Mouse (Mus musculus) hematopoietic stem cell, adult 5-6 weeks (primary cell): ENCODE measurements around the gene Ankef1. TPM values are rescaled to one million over a fixed set of nuclear protein-coding genes. Genes with fewer than 3 reads are reported as not detected.

Experiments
- ATAC-seq, 2 experiments: fragments of 125-278 bp in 1 of 2; replicated peaks in 1 of 2; 2 replicates each; pipeline ENCODE4 v1.8.0; 2016 to 2017; ENCODE audit warnings: inconsistent platforms in 2 of 2, mild to moderate bottlenecking in 2 of 2, moderate number of reproducible peaks in 2 of 2, low read depth in 1 of 2, moderate TSS enrichment in 1 of 2; ENCODE audit not compliant: low FRiP score in 2 of 2, poor library complexity in 2 of 2, severe bottlenecking in 2 of 2, insufficient read depth in 1 of 2, low TSS enrichment in 1 of 2
- total RNA-seq: library from RNA; stranded (forward); fragments of 172-1452, 232-1000 nt; gene quantifications from 2 replicates; pipeline ENCODE4 v1.2.3, GENCODE M21; 2017

Gene Ankef1
- total RNA-seq, result 0.25 and 0.99 TPM in 2 replicates

DNA sequence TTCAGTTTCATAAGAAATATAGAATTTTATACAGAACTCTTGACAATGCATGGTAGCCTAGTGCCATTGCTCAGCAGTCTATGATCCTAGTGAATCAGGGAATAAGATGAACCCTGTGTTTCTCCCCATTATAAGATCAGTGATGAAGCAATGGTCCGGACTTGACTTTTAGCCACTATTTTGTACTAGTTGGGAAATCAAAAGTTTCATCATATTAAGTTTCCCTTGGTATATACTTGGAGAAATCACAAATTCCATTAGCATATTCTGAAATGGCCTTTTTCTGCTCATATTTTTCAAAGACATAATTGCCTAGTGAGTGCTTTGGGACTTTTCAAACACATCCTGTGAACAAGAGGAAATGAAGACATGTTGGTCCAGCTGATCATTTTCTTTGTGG is at the start of gene Ankef1:
Ankef1 (plus strand) TSS at position 260 of the 400 bp plus-strand sequence.
- no peak for ATAC-seq

DNA sequence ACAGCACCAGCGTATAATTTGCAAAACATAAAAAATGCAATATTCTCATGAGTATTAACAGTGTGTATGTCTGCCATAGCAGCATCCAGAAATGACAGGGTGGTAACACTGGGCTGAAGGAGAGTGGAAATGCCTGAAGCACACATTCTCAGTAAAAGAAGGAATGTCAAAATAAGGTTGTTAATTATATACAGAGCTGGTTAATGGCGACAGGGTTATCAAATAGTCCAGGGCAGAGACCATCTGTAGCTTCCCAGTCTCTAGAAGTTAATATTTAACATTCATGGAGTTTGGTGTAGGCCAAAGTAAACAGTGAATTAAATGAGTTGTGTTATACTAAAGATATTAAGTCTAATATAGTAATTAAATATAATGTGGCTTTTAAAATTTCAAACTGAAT is 45.2 kb upstream of the Ankef1 start:
- ATAC-seq, result no peak

DNA sequence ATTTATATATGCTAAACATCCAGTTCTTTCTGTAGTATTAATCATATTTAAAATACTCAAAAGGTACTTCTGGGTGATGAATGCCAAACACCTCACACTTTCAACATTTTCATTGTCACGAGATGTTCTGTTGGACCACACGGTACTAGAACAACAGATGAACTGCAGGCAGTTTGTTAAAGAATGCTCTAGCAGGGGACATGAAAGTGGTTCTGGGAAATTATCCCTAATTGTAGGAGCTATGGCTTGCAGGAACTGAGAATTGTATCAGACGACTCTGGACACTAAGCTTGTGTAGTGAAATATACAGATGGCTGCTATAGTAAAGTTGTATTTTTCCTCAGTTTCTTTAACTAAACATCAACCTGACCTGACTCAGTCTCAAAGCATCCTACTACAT is 44.8 kb upstream of the Ankef1 start:
- ATAC-seq, result no peak

DNA sequence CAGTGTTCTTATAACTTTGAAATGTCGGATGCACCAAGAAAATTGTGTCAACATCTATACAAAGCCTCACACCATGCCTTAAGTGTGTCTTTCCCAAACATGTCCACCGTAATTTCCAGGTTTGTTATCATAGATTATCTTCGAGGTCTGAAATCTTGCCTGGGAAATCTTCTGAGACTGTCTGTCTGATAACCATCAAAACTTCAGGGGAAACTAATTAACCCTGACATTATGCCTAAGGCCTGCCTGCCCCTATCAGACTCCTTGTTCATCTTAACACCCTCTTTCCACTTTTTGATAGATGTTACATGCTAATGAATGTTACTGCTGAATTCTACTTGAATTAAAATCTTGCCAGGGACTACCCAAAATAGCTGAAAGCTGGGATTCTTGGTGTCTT is 24.1 kb upstream of the Ankef1 start:
- ATAC-seq, result no peak

DNA sequence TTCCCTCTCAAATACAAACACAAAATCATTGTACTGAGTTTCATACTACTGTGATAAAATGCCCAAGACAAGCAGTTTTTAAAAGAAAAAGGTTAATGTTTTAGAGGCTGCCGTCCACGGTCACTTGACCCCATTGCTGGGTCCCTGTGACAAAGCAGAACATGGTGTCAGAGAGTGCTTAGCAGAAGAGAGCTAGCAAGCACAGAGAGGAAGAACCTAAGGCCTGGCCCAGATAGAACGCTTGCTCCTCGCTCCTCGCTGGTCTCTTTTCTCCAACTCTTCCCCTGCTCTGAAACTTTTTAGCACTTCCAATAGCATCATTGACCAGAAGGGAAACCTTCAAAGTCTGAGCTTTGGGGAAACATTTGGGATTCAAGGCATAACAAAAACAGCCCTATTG is 19.4 kb upstream of the Ankef1 start:
- ATAC-seq, result no peak

DNA sequence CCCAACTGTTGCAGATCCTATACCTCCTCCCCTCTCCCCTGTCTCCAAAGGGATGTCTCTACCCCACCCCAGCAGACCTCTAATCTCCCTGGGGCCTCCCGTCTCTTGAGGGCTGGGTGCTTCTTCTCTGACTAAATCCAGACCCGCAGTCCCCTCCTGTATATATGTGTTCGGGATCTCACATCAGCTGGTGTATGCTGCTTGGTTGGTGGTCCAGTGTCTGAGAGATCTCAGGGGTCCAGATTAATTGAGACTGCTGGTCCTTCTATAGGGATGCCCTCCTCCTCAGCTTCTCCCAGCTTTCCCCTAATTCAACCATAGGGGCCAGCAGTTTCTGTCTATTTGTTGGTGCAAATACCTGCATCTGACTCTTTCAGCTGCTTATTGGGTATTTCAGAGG is 18.7 kb upstream of the Ankef1 start:
- no peak for ATAC-seq

DNA sequence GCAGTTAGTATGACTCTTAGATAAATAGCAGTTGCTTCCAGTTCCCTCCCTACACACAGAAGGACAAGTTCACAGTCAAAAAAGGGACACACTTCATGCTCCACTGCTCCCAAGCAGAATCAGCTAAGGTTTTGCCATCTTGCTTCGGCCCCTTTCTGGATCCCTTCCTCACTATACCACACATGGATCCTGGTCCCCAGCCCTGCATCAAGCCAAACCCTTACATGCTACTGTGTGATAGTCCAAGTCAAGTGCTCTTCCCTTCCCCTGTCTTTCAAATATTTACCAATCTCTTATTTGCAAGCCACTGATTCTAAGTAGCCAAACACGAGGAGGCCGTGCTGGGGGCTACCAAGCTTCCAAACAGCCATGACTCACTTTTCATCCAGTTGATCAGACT is 16.8 kb upstream of the Ankef1 start:
- ATAC-seq, result no peak

DNA sequence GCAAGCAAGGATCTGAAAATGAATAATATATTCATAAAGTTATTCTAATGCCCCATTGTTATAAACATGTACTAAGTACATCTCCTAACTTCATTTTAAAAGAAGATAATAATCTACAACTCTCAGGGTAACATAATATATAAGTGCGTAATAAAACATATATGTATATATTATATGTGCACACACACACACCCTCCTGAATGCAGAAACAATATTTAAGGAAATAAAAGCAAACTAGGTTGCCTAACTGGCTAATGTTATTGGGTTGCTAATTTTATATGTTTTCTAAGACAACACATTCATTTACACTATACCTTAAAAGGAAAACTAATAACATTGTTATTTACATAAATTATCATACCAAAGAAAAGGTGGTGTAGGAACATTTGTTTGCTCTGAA is 16.3 kb upstream of the Ankef1 start:
- ATAC-seq, result no peak

DNA sequence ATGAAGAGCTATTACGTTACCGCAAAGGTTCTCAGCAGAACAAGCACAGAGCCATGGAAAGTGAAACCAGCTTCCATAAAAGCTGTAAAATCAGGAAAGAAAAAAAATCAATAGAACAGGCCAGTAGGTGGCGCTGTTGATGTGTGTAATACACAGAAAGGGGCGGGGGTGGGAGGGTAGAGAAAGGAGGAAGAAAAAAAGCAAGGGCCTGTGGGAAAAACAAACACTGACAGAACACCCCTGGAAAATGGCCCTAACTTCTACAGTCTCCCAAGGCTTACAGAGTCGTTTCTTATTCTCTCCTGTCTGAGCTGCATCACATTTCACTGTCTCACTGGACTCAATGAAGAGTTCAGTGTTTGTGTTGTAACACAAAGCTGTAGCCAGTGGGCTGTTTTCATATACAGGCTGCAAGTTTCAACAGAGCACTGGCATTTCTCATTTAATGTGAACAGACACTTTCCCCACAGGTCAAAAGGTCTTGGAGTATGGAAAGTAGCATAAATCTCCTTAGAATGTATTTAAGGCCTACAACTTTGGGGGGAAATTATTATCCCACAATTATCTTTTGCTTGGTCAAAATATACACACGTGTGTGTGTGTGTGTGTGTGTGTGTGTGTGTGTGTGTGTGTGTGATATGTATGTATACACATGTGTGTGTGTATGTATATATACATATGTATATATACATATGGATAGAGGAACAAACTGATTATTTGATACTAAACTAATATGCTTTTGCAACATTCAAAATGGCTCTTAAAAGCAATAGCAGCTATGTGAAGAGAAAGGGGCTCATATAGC is 15.7 kb upstream of the Ankef1 start:
- ATAC-seq, result peak; percentile 93 to 96

DNA sequence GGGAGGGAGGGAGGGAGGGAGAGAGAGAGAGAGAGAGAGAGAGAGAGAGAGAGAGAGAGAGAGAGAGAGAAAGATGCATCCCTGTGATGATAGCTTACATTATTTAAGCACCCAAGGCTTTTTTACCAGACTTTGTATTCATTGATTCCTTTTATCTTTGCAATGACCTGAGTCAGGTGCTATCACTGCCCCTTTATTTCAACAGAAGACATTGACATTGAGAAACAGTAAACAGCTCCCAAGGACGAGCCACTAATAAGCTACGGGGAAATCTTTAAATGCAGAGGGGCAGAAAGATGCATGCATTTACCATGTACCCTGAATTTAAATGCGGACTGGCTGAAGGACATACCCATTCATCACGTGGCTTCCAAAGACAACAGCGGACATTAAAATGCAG is 14.7 kb upstream of the Ankef1 start:
- ATAC-seq, result no peak

DNA sequence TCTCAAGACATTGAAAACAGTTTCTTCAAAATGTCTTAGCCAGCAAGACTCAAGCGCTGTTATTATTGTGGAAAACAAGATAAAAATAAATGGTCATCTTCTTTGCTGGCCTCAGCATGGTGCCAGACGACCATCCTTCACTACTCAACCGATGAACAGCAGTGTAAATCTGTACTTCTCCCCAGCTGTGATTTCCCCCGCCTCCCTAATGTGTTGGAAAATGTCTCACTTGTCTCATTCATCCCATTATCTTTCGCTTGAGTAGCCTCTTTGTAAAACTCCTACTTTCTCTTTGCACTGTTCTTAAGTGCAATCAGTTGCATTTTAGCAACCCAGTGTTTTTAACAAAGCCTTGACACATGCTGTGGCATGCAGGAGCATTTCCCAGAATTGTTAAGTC is 9.4 kb downstream of the Ankef1 start:
- ATAC-seq, result no peak

DNA sequence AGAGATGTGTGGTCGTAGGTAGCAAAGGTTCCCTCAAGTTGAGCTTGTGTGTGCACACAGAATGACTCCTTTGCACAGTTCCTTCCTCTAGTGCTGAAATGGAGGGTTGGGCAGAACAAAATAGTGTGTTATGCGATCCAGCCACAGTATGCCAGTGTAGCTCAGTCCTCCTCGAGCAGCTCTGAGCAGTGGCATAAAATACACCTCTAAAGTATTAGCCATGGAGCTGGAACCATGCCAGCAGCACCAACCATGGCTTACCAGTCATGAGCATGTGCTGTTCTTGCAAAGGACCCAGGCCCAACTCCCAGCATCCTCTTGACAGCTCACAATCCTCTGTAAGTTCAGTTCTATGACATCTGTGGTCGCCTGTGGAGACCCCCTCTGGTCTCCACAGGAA is 10.0 kb downstream of the Ankef1 start:
- ATAC-seq, result no peak

DNA sequence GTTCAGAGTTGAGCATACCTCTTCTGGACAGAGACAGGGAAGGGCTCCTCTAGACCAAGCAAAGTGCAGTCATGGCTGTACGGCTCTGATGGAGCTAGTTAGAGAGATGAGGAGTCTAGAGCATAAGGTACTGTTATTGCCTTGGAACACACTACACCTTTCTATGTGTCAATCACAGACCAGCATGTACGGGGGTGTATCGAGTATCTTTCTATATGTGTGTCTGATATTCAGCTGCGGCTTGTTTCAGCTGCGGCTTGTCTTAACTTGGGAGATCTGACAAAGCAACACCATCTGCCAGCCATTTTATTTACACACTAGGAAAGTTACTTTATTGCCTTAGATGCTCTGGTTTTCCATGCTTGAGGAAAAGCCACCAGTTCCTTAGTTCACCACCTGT is 11.1 kb downstream of the Ankef1 start:
- no peak for ATAC-seq

DNA sequence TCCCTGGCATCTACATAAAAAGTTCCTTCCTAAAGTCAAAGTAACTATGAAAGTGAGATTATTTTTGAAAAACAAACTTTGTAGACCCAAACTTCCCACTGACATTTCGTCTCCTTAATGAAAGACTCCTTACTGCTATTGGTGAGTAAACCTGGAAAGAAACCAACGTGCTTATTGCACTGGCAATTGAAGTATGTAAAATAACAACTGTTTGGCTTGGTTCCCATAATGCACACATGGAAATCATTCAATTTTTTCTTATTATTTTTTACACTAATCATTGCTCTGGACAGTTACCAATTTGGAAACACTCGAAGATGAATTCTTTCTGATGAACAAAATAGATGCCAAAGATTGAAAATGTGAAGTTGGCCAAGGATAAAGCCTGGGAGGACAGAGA is 12.1 kb downstream of the Ankef1 start:
- ATAC-seq, result no peak

DNA sequence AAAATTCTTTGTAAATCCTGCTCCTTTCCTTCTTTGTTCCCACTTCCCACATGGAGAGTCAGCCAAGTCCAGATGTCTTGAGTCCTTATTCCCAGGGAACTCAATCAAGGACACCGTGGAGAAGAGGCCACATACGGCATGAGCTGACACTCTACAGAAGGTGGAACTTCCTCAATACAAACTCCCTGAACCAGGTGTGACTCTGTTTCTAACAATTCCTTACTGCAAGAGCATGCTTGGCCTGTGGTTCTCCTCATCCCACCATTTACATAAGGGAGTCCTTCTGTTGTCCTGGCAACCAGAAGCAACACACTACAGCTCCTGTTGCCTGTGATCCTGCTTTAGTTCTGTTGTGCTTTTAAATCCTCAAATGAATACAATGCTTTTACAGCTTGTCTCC is 13.8 kb downstream of the Ankef1 start:
- ATAC-seq, result no peak

DNA sequence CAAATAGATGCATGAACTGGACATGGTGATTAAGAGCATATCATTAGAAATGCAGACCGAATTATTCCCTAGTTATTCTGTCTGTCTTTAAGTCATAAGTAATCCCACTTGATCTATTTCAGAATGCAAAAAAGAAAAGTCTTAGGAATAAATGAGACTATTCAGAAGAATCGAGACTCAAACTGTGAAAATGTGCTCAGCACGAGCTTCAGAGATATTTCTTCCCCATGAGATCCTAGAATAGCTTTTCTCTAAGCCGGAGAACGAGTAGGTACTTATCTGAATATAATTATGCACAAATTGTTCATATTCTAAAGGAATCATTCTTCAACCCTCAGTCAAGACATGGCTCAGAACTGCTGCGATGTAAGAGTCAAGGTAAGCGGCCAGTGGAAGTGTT is 27.2 kb downstream of the Ankef1 start:
- no peak for ATAC-seq

DNA sequence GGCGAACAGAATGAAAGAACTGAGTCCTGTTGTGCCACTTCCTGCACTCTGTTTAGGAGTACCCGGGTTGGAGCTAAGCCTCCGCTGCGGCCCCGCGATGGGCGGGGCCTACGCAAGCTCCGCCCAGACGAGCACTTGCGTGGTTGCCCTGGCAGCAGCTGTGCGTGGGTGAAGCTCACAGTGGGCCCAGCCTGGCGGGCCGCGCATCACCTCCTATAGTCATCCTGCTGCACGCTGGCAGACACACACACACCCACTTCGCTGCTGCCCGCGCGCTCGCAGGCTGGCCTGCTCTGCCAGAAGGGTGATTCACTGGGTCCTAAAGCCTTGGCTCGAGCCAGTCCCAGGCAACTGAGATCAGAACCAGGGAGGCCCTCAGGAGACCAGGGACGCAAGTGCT is 30.3 kb downstream of the Ankef1 start:
- peak; percentile 99 to 100 for ATAC-seq

DNA sequence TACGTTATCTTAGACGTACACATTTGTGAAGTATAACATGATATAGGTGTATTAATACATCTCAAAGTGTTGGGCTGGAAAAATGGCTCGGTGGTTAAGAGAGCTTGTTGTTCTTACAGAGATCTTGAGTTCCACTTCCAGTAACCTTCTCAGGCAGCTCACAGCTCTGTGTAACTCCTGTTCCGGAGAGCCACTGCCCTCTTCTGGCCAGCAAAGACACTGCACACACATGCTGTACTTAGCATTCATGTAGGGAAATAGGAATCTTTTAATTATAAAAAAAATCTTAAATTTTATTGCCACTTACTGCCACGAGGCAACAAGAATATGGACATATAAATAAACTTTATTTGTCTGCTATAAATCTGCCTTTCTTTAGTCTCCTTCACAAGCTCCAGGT is 56.3 kb downstream of the Ankef1 start:
- ATAC-seq, result peak; percentile 46 to 58; a peak in 2 of 4 replicates

DNA sequence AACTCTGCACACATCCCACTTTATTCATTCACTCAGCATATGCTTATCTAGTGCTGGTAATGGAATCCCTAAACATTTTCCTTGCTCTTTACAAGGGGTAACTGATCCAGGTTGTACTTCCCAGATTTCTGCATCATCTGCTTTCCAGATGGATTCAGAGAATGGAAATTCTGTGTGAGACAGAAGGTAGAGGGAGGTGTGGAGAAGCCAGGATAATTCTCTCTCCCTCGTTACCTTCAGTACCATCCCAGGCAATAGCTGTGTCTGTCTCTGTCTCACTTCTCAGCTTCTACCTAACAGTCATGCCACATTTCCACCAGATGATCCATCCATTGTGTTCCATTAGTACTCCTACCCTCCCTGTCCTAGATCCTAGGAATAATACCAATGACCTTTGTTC is 60.6 kb downstream of the Ankef1 start:
- no peak for ATAC-seq
